Mouse (Mus musculus): ENCODE data around the gene Actr8.
A peak's percentile ranks its signal among the peaks of the same experiment; 100 is the strongest.

GRCm38 (mm10) chr14:29980447-29981205 lies 2.5 kb downstream of the Actr8 start:
- TF ChIP-seq POLR2A (IDR thresholded peaks at IDR 0.05; ENCODE audit: borderline replicate concordance, control insufficient read depth, low read depth, low read length) (no peak), CTCF (IDR thresholded peaks at IDR 0.05; ENCODE audit: control insufficient read depth, insufficient read depth, low read length) (peak; percentile 46)

All from bone marrow, adult 2 months (tissue).